Mouse (Mus musculus) liver, embryonic 11.5 days (tissue): ENCODE data around the gene Fxyd5. TPM values are rescaled to one million over a fixed set of nuclear protein-coding genes. Genes with fewer than 3 reads are reported as not detected.

Source experiments
- ATAC-seq: fragments of 200-750 bp; cut with Nextera tagmentation; replicated peaks from 2 replicates; pipeline ENCODE4 v1.8.0; 2017; ENCODE audit warnings: moderate number of reproducible peaks, mild to moderate bottlenecking, moderate TSS enrichment, moderate library complexity; ENCODE audit not compliant: low FRiP score
- DNase-seq: peaks from one replicate; pipeline ENCODE4 v3.0.0-alpha.2; 2017; ENCODE audit warnings: low spot score
- H3K27ac ChIP-seq: fragments of 300-500 bp; sonication (generic); 2 replicates; pipeline ENCODE4 v1.5.1; 2014; ENCODE audit warnings: mild to moderate bottlenecking, low read depth, low read length, control low read depth
- H3K27me3 ChIP-seq: fragments of 300-500 bp; sonication (generic); replicated peaks from 2 replicates; pipeline ENCODE4 v1.6.1; 2014; ENCODE audit warnings: low read length, mixed read lengths; ENCODE audit not compliant: control insufficient read depth, insufficient read depth
- H3K36me3 ChIP-seq: fragments of 300-500 bp; sonication (generic); 2 replicates; pipeline ENCODE4 v1.6.1; 2014; ENCODE audit warnings: mild to moderate bottlenecking, low read length, moderate library complexity, mixed read lengths; ENCODE audit not compliant: control insufficient read depth, insufficient read depth
- H3K4me1 ChIP-seq: fragments of 300-500 bp; sonication (generic); replicated peaks from 2 replicates; pipeline ENCODE4 v1.6.1; 2014; ENCODE audit warnings: low read length, mixed read lengths; ENCODE audit not compliant: control insufficient read depth, insufficient read depth
- H3K4me2 ChIP-seq: fragments of 300-500 bp; sonication (generic); 2 replicates; pipeline ENCODE4 v1.6.1; 2014; ENCODE audit warnings: mild to moderate bottlenecking, control low read depth, moderate library complexity
- H3K4me3 ChIP-seq: fragments of 300-500 bp; sonication (generic); 2 replicates; pipeline ENCODE4 v1.5.1; 2014; ENCODE audit warnings: low read depth, low read length, control low read depth
- H3K9ac ChIP-seq: fragments of 300-500 bp; sonication (generic); 2 replicates; pipeline ENCODE4 v1.6.1; 2014; ENCODE audit warnings: low read depth, low read length, control low read depth
- H3K9me3 ChIP-seq: fragments of 300-500 bp; sonication (generic); 2 replicates; pipeline ENCODE4 v1.6.1; 2016; ENCODE audit warnings: low read length, inconsistent platforms, mixed read lengths; ENCODE audit not compliant: control insufficient read depth
- WGBS: fragments of 180-500 bp; shearing (Covaris S2); extraction: QIAGEN DNeasy Blood & Tissue Kit; methylation state at CpG from one replicate; pipeline ENCODE4 v1.1.7; 2014; 5-methylcytosine and 5-hydroxymethylcytosine counted together
- polyA plus RNA-seq: library from polyadenylated mRNA; unstranded; fragments of >200 nt; fragmentation: Nextera tagmentation; extraction: Ambion mirVana; gene quantifications from 2 replicates; pipeline ENCODE4 v1.2.1, GENCODE M21; 2014

The Fxyd5 gene
- polyA plus RNA-seq, 1 experiment from 2014 or later = 28.1 TPM

DNA sequence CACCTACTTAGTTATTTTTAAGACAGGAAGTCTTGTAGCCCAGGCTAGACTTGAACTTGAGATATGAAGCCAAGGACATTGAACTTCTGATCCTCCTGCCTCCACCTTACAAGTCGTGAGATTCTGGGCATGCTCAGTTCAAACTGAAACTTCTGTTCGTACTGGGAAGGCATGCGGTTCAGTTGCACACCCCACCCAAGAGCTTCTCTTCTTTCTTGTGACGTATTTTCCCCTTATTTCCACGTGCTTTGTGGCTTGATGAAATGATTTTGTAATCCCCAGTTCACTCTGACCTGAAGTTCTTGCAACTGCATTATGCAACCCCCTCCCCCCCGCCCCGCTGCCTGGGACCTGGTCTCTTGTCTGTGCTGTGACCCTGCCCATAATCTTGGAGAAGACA is 10.6 kb downstream of the Fxyd5 start:
- 69% methylated on average over 7 of the region's 7 CpGs for WGBS
- Histone ChIP-seq H3K4me1 (no peaks in the 10 kb centered on the region; the same call in 1 of the 2 replicates), H3K36me3 (no peaks in the 10 kb centered on the region), H3K4me2 (no peak overlapping the region), H3K4me3 (no peak overlapping the region), H3K9ac (no peak overlapping the region), H3K27ac (no peak overlapping the region), H3K9me3 (no peaks in the 10 kb centered on the region), H3K27me3 (no peaks in the 10 kb centered on the region)
- DNase-seq (no peak), ATAC-seq (no peak)

DNA sequence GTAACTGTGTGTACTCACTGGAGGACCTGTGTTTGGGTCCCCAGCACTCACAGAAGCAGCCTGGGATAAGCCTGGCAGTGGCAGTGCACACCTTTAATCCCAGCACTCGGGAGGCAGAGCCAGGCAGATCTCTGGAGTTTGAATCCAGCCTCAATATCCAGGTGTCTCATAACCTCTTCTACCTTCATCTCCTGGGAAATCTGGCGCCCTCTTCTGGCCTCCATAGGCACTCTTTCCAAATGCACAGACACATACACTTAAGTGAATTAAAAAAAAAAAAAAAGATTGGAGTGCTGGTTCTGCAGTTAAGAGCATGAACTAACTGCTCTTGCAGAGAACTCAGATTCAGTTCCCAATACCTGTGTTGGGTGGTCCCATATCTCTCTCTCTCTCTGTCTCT is 11.6 kb downstream of the Fxyd5 start:
- H3K4me1 ChIP-seq = no peaks in the 10 kb centered on the region; the same call in 1 of the 2 replicates
- ATAC-seq (no peak), DNase-seq (no peak)
- H3K4me3 ChIP-seq = no peak overlapping the region
- 69% methylated on average over 2 of the region's 2 CpGs for WGBS
- H3K9ac ChIP-seq = no peak overlapping the region
- H3K27ac ChIP-seq = no peak overlapping the region
- no peaks in the 10 kb centered on the region for H3K36me3 ChIP-seq
- no peak overlapping the region for H3K4me2 ChIP-seq
- no peaks in the 10 kb centered on the region for H3K9me3 ChIP-seq
- H3K27me3 ChIP-seq = no peaks in the 10 kb centered on the region

DNA sequence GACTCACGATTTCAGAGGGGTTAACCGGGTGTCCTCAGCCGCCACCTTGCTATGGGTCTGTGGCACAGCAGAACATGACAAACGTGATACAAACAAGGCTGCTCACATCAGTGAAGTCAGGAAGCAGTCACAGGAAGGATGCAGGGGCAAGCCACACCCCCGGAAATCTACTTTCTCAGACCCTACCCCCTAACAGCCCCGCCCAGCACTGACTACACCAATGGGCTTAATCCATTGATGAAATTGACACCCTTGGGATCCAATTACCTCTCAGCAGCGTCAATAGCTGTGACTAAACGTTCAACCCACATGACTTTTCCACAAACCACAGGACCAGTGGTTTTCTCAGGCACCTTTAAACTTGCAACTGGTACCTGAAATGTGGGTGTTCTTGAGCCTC is 13.7 kb downstream of the Fxyd5 start:
- DNase-seq (no peak), ATAC-seq (no peak)
- H3K4me1 ChIP-seq = no peaks in the 10 kb centered on the region; the same call in 1 of the 2 replicates
- H3K27ac ChIP-seq = no peak overlapping the region
- no peak overlapping the region for H3K4me2 ChIP-seq
- H3K4me3 ChIP-seq = no peak overlapping the region
- no peaks in the 10 kb centered on the region for H3K9me3 ChIP-seq
- H3K36me3 ChIP-seq = no peaks in the 10 kb centered on the region
- H3K27me3 ChIP-seq = no peaks in the 10 kb centered on the region
- 62% methylated on average over 8 of the region's 8 CpGs for WGBS
- no peak overlapping the region for H3K9ac ChIP-seq

DNA sequence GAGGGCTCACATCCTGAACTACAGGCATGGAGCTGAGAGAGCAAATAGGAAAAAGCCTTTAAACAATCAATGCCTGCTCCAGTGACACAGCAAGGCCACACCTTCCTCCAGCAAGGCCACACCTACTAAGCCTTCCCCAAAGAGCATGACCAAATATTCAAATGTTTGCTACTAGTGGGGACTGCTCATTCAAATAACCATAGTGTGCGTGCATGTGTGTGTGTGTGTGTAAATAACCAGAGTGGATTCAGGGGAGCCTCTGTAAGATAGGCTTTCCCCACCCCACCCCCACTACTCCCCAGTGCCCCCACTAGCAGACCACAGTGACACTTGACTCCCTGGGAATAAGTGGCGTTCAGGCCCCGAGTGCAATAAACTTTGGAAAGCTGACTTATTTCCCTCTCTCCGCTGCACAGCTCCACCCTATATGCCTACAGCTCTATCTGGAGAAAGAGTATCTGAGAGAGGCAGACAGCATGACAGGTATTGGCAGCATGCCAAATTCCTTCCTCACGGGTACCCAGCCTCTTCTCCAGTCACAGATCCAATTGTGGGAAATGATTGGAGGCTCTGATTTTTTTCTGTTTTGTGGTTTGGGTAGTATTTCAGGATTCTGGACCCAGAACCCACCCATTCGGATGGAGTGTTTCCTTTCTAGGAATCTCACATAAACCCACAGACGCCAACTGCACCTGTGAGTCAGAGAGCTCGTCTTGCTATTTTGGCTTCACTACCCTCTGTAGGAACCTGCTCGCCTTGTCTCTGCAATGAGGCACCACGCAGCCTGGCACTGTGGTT is 25.0 kb downstream of the Fxyd5 start:
- no peaks in the 10 kb centered on the region; the same call in none of the 2 replicates for H3K4me1 ChIP-seq
- WGBS = 58% methylated on average over 10 of the region's 10 CpGs
- no peak overlapping the region for H3K4me2 ChIP-seq
- no peaks in the 10 kb centered on the region for H3K9me3 ChIP-seq
- ATAC-seq (peak; percentile 47; the same call in 1 of the 2 replicates), DNase-seq (no peak)
- H3K27ac ChIP-seq = no peak overlapping the region
- H3K36me3 ChIP-seq = no peaks in the 10 kb centered on the region
- no peak overlapping the region for H3K9ac ChIP-seq
- H3K4me3 ChIP-seq = no peak overlapping the region
- H3K27me3 ChIP-seq = no peaks in the 10 kb centered on the region

- Histone ChIP-seq H3K4me2 (no peak overlapping the region), H3K27me3 (no peaks in the 10 kb centered on the region), H3K4me1 (no peaks in the 10 kb centered on the region; the same call in none of the 2 replicates), H3K27ac (no peak overlapping the region), H3K36me3 (no peaks in the 10 kb centered on the region), H3K9me3 (no peaks in the 10 kb centered on the region), H3K4me3 (no peak overlapping the region), H3K9ac (no peak overlapping the region)
- DNase-seq = no peak
- WGBS = 83% methylated on average over 5 of the region's 5 CpGs
- ATAC-seq = no peak
Measured at GRCm38 (mm10) chr7:31012971-31013370, 29.3 kb downstream of the Fxyd5 start.

- WGBS = 56% methylated on average over 3 of the region's 3 CpGs
- Histone ChIP-seq H3K36me3 (no peaks in the 10 kb centered on the region), H3K27me3 (no peaks in the 10 kb centered on the region), H3K9ac (no peak overlapping the region), H3K4me2 (no peak overlapping the region), H3K27ac (no peak overlapping the region), H3K4me3 (no peak overlapping the region), H3K4me1 (no peaks in the 10 kb centered on the region), H3K9me3 (no peaks in the 10 kb centered on the region)
- no peak for ATAC-seq
- DNase-seq = no peak
Measured at GRCm38 (mm10) chr7:31008889-31009288, 33.4 kb downstream of the Fxyd5 start.

GRCm38 (mm10) chr7:31008175-31008574 is 34.1 kb downstream of the Fxyd5 start:
- H3K27me3 ChIP-seq = no peaks in the 10 kb centered on the region
- no peaks in the 10 kb centered on the region for H3K9me3 ChIP-seq
- no peak overlapping the region for H3K4me2 ChIP-seq
- ATAC-seq (no peak), DNase-seq (no peak)
- no peaks in the 10 kb centered on the region for H3K36me3 ChIP-seq
- no peak overlapping the region for H3K9ac ChIP-seq
- H3K4me3 ChIP-seq = no peak overlapping the region
- H3K4me1 ChIP-seq = no peaks in the 10 kb centered on the region
- H3K27ac ChIP-seq = no peak overlapping the region
- WGBS = 35% methylated on average over 1 of the region's 1 CpGs

DNA sequence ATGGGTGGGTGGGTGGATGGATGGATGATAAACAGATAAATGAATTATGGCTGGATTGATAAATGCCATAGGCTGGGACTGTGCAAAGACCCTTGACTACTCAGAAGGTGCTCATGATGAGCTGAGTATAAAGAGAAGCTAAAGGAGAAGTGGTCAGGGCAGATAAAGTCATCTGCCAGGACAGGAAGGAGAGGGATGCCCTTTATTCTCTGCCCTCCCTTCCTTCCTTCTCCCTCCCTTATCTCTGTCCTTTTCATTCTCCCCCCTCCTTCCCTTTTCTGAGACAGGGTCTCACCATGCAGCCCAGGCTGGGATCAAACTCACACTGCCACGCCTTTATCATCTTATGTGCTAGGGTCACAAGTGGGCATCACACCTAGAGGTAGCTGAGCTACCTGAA is 34.5 kb downstream of the Fxyd5 start:
- H3K4me1 ChIP-seq = no peaks in the 10 kb centered on the region
- H3K4me3 ChIP-seq = no peak overlapping the region
- ATAC-seq = no peak
- no peak overlapping the region for H3K4me2 ChIP-seq
- no peak overlapping the region for H3K9ac ChIP-seq
- no peaks in the 10 kb centered on the region for H3K27me3 ChIP-seq
- WGBS = 50% methylated on average over 1 of the region's 1 CpGs
- H3K9me3 ChIP-seq = no peaks in the 10 kb centered on the region
- no peak overlapping the region for H3K27ac ChIP-seq
- DNase-seq = no peak
- no peaks in the 10 kb centered on the region for H3K36me3 ChIP-seq

DNA sequence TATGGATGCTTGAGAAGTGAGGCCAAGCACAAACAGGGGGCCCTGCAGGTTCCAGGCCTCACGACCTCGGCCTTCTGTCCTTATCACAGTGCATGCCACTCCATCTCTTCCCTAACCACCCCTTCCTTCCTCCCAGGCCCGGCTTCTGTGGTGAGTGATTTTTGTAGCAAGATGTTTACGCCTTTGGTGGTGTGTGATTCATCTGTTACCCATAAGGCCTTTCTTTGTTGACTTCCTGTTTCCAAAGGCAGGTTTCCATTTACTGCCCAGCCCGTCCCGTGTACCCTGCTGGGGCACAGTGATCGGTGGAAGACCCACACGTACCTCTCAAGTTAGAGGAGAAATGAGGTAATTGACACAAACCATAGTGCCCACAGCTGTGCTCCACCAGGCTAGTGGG is 39.6 kb downstream of the Fxyd5 start:
- DNase-seq (no peak), ATAC-seq (peak; percentile 58; the same call in 1 of the 2 replicates)

More for the DNA sequence above, 39.6 kb downstream of the Fxyd5 start:
- no peak overlapping the region for H3K9ac ChIP-seq
- no peaks in the 10 kb centered on the region for H3K27me3 ChIP-seq
- no peaks in the 10 kb centered on the region for H3K36me3 ChIP-seq
- H3K4me3 ChIP-seq = no peak overlapping the region
- H3K4me1 ChIP-seq = peaks cover 8% of the 10 kb centered on the region; the same call in 1 of the 2 replicates
- H3K27ac ChIP-seq = no peak overlapping the region
- H3K4me2 ChIP-seq = no peak overlapping the region
- no peaks in the 10 kb centered on the region for H3K9me3 ChIP-seq
- 39% methylated on average over 8 of the region's 8 CpGs for WGBS
